8 mouse cellular contexts compared by ENCODE assay signal in genomic region chr13:23551931-23552914, GRCm38 (mm10). TPM values are rescaled to one million over a fixed set of nuclear protein-coding genes. Genes with fewer than 3 reads are reported as not detected.
A peak's percentile ranks its signal among the peaks of the same experiment; 100 is the strongest.
DNase-seq lines count a peak whose midpoint lies in the region; ATAC-seq and TF ChIP-seq lines count a peak whose summit lies in the region.

No protein-coding gene starts in this region.

- peak overlapping the region; percentile 91 for H3K27ac ChIP-seq in heart, embryonic 15.5 days
- peak overlapping the region; percentile 100 for H3K27ac ChIP-seq in MEL (ENCODE audit: control insufficient read depth, low read depth, low read length)
- peak overlapping the region; percentile 84 for H3K27ac ChIP-seq in hindbrain, embryonic 11.5 days (ENCODE audit: low read depth, low read length)
- peak overlapping the region; percentile 90 for H3K27ac ChIP-seq in midbrain, embryonic 11.5 days (ENCODE audit: low read depth, low read length)

- H3K4me2 ChIP-seq in heart, embryonic 15.5 days: peak overlapping the region; percentile 75
- H3K4me2 ChIP-seq in hindbrain, embryonic 11.5 days (replicated peaks; ENCODE audit: low read depth, low read length): peak overlapping the region; percentile 43
- H3K4me2 ChIP-seq in midbrain, embryonic 11.5 days: peak overlapping the region; percentile 51

- intact Hi-C loops in heart, postnatal 14 days (cut with DNase I): no loop called here

- TF ChIP-seq RAD21 in MEL (IDR thresholded peaks at IDR 0.05; ENCODE audit: low read depth, low read length): no peak

- TF ChIP-seq EP300 in MEL (IDR thresholded peaks at IDR 0.05; ENCODE audit: low read depth in 1 of 2, low read length in 2 of 2): no peak

- ATAC-seq in heart, embryonic 15.5 days (replicated peaks; ENCODE audit: insufficient number of reproducible peaks, insufficient read depth, low FRiP score, low read depth): no peak
- no peak for ATAC-seq in hindbrain, embryonic 11.5 days (ENCODE audit: low FRiP score)
- ATAC-seq in midbrain, embryonic 11.5 days (ENCODE audit: low FRiP score): no peak

- no peak for TF ChIP-seq CTCF in MEL (IDR thresholded peaks at IDR 0.05 in 2 of 3, conservative IDR thresholded peaks at IDR 0.05 in 1 of 3; ENCODE audit: control insufficient read depth in 1 of 3, insufficient read depth in 1 of 3, low read depth in 2 of 3, low read length in 3 of 3, poor library complexity in 1 of 3, severe bottlenecking in 1 of 3)

- H3K27me3 ChIP-seq in heart, embryonic 15.5 days: no peaks in the 10 kb centered on the region
- no peaks in the 10 kb centered on the region for H3K27me3 ChIP-seq in MEL (ENCODE audit: control insufficient read depth in 1 of 2, insufficient read depth in 2 of 2, low read length in 2 of 2)
- no peaks in the 10 kb centered on the region for H3K27me3 ChIP-seq in hindbrain, embryonic 11.5 days (ENCODE audit: control insufficient read depth, insufficient read depth, low read length)
- no peaks in the 10 kb centered on the region for H3K27me3 ChIP-seq in midbrain, embryonic 11.5 days (ENCODE audit: control insufficient read depth, insufficient read depth, low read length)

- peaks cover 21% of the 10 kb centered on the region for H3K4me1 ChIP-seq in heart, embryonic 15.5 days (replicated peaks)
- H3K4me1 ChIP-seq in MEL (ENCODE audit: control insufficient read depth in 1 of 2, insufficient read depth in 2 of 2, low read length in 2 of 2): peaks cover 0 to 11% of the 10 kb centered on the region in 2 experiments; a peak in 1 of 4 replicates
- no peaks in the 10 kb centered on the region for H3K4me1 ChIP-seq in hindbrain, embryonic 11.5 days (replicated peaks; ENCODE audit: control insufficient read depth, insufficient read depth, low read length)
- peaks cover 9% of the 10 kb centered on the region for H3K4me1 ChIP-seq in midbrain, embryonic 11.5 days (ENCODE audit: control insufficient read depth, insufficient read depth, low read length)

- no peaks in the 10 kb centered on the region for H3K36me3 ChIP-seq in heart, embryonic 15.5 days
- peaks cover 0 to 43% of the 10 kb centered on the region in 2 experiments; a peak in 2 of 4 replicates for H3K36me3 ChIP-seq in MEL (ENCODE audit: control insufficient read depth in 1 of 2, insufficient read depth in 2 of 2, low read length in 2 of 2)
- H3K36me3 ChIP-seq in hindbrain, embryonic 11.5 days (ENCODE audit: control insufficient read depth, insufficient read depth, low read length): no peaks in the 10 kb centered on the region
- no peaks in the 10 kb centered on the region for H3K36me3 ChIP-seq in midbrain, embryonic 11.5 days (ENCODE audit: control insufficient read depth, insufficient read depth, low read length)

- no peak for DNase-seq in heart, postnatal 14 days
- DNase-seq in MEL (ENCODE audit: low read depth, low spot score): peak; percentile 73
- no peak for DNase-seq in hindbrain, embryonic 11.5 days (ENCODE audit: low spot score)
- DNase-seq in midbrain, embryonic 11.5 days (ENCODE audit: low spot score, missing footprints): peak; percentile 91
- DNase-seq in layer of hippocampus, postnatal 36 days: no peak
- no peak for DNase-seq in testis, postnatal 14 days (ENCODE audit: low spot score)
- DNase-seq in frontal cortex, postnatal 36 days (ENCODE audit: low spot score in 2 of 2): no peak

- H3K4me3 ChIP-seq in heart, embryonic 15.5 days: peak overlapping the region; percentile 53
- peak overlapping the region in 1 of 2 experiments; percentile 35; a peak in 2 of 4 replicates for H3K4me3 ChIP-seq in MEL (ENCODE audit: control insufficient read depth in 1 of 2, insufficient read depth in 1 of 2, low read depth in 2 of 2, low read length in 2 of 2)
- peak overlapping the region; percentile 34; the same call in 1 of the 2 replicates for H3K4me3 ChIP-seq in hindbrain, embryonic 11.5 days (ENCODE audit: low read depth, low read length)
- H3K4me3 ChIP-seq in midbrain, embryonic 11.5 days (ENCODE audit: low read depth, low read length): 0 out of 2 replicates have a peak overlapping the region, but pooled peaks have one; percentile 32

- no peak overlapping the region for H3K9ac ChIP-seq in heart, embryonic 15.5 days
- peak overlapping the region; percentile 85 for H3K9ac ChIP-seq in MEL (ENCODE audit: control insufficient read depth, low read depth, low read length, poor library complexity, severe bottlenecking)
- no peak overlapping the region for H3K9ac ChIP-seq in hindbrain, embryonic 11.5 days (ENCODE audit: low read depth, low read length)
- peak overlapping the region; percentile 47; the same call in 1 of the 2 replicates for H3K9ac ChIP-seq in midbrain, embryonic 11.5 days (ENCODE audit: low read length)

- no peaks in the 10 kb centered on the region for H3K9me3 ChIP-seq in heart, embryonic 15.5 days (replicated peaks)
- no peaks in the 10 kb centered on the region for H3K9me3 ChIP-seq in MEL (replicated peaks; ENCODE audit: insufficient read depth, low read length)
- no peaks in the 10 kb centered on the region for H3K9me3 ChIP-seq in hindbrain, embryonic 11.5 days (ENCODE audit: control insufficient read depth, low read length)
- H3K9me3 ChIP-seq in midbrain, embryonic 11.5 days (ENCODE audit: control insufficient read depth, low read length): no peaks in the 10 kb centered on the region

- TF ChIP-seq POLR2A in MEL (IDR thresholded peaks at IDR 0.05; ENCODE audit: control insufficient read depth in 1 of 2, insufficient read depth in 1 of 2, low read depth in 1 of 2, low read length in 2 of 2, poor library complexity in 1 of 2): no peak

- WGBS in heart, embryonic 15.5 days: 44% methylated on average over 8 of the region's 8 CpGs
- 55% methylated on average over 8 of the region's 8 CpGs for WGBS in hindbrain, embryonic 11.5 days
- 56% methylated on average over 8 of the region's 8 CpGs for WGBS in midbrain, embryonic 11.5 days

- H3K79me2 ChIP-seq in MEL (ENCODE audit: control insufficient read depth, insufficient read depth, low read length, poor library complexity): peaks cover 3% of the 10 kb centered on the region; the same call in 1 of the 2 replicates

TF ChIP-seq in MEL, 35 proteins besides CTCF, POLR2A, EP300 and RAD21 (continues in another document):
- TF ChIP-seq SMC3 (IDR thresholded peaks at IDR 0.05; ENCODE audit: low read depth, low read length): no peak
- TF ChIP-seq POLR2AphosphoS2 (IDR thresholded peaks at IDR 0.05; ENCODE audit: low read length): no peak
- TF ChIP-seq USF1 (IDR thresholded peaks at IDR 0.05; ENCODE audit: low read depth, low read length): no peak
- TF ChIP-seq ZC3H11A (IDR thresholded peaks at IDR 0.05; ENCODE audit: low read depth, low read length): no peak

RNA-seq across cellular contexts. Expression of gene Hist1h4f, which starts 0.8 kb away (rescaled TPM):
- polyA plus RNA-seq in heart, embryonic 15.5 days (2015; fragmentation: Nextera tagmentation; extraction: Ambion mirVana): 0.62 and 0.66 TPM in 2 replicates
- 100 to 1,000 TPM; 106 to 209 TPM for total RNA-seq in heart, postnatal 14 days (2021)
- 3,786 and 4,217 TPM in 2 replicates for total RNA-seq in MEL (2012; rRNA removed)
- 10 to 100 TPM in 1 of 2 experiments, not detected in 1; 14.4 TPM for polyA plus RNA-seq in MEL (2012; ENCODE audit: insufficient read depth in 1 of 2, insufficient read length in 2 of 2, low read depth in 1 of 2, low replicate concordance in 2 of 2, missing spikeins in 1 of 2)
- polyA plus RNA-seq in hindbrain, embryonic 11.5 days (2014; fragmentation: Nextera tagmentation; extraction: Ambion mirVana): 0.56 and 0.80 TPM in 2 replicates
- polyA plus RNA-seq in midbrain, embryonic 11.5 days (2014; fragmentation: Nextera tagmentation; extraction: Ambion mirVana): 0.53 and 0.77 TPM in 2 replicates
- total RNA-seq in layer of hippocampus, postnatal 36 days (2021): 100 to 1,000 TPM; 143 to 156 TPM

RNA-seq across cellular contexts. Expression of gene Hist1h1d, which starts 0.8 kb away (rescaled TPM):
- polyA plus RNA-seq in heart, embryonic 15.5 days (2015; fragmentation: Nextera tagmentation; extraction: Ambion mirVana): 0.18 and 0.23 TPM in 2 replicates
- 10 to 100 TPM in 1 of 2 experiments, 1 to 10 TPM in 1; 5.2 to 11.7 TPM for total RNA-seq in heart, postnatal 14 days (2021)
- total RNA-seq in MEL (2012; rRNA removed): 115 and 134 TPM in 2 replicates
- polyA plus RNA-seq in MEL (2012; ENCODE audit: insufficient read depth in 1 of 2, insufficient read length in 2 of 2, low read depth in 1 of 2, low replicate concordance in 2 of 2, missing spikeins in 1 of 2): under 1 TPM in 1 of 2 experiments, not detected in 1; 0.24 TPM
- 0.56 and 0.57 TPM in 2 replicates for polyA plus RNA-seq in hindbrain, embryonic 11.5 days (2014; fragmentation: Nextera tagmentation; extraction: Ambion mirVana)
- polyA plus RNA-seq in midbrain, embryonic 11.5 days (2014; fragmentation: Nextera tagmentation; extraction: Ambion mirVana): 0.59 and 0.61 TPM in 2 replicates
- 1 to 10 TPM; 4.3 to 6.0 TPM for total RNA-seq in layer of hippocampus, postnatal 36 days (2021)

RNA-seq across cellular contexts. Expression of gene Hist1h3f, which starts 8.4 kb away (rescaled TPM):
- polyA plus RNA-seq in heart, embryonic 15.5 days (2015; fragmentation: Nextera tagmentation; extraction: Ambion mirVana): 0.16 and 0.25 TPM in 2 replicates
- 10 to 100 TPM; 21.6 to 40.3 TPM for total RNA-seq in heart, postnatal 14 days (2021)
- 541 and 709 TPM in 2 replicates for total RNA-seq in MEL (2012; rRNA removed)
- polyA plus RNA-seq in MEL (2012; ENCODE audit: insufficient read depth in 1 of 2, insufficient read length in 2 of 2, low read depth in 1 of 2, low replicate concordance in 2 of 2, missing spikeins in 1 of 2): 1 to 10 TPM in 1 of 2 experiments, not detected in 1; 1.2 TPM
- polyA plus RNA-seq in hindbrain, embryonic 11.5 days (2014; fragmentation: Nextera tagmentation; extraction: Ambion mirVana): 1.0 and 1.1 TPM in 2 replicates
- 1.2 and 1.3 TPM in 2 replicates for polyA plus RNA-seq in midbrain, embryonic 11.5 days (2014; fragmentation: Nextera tagmentation; extraction: Ambion mirVana)
- total RNA-seq in layer of hippocampus, postnatal 36 days (2021): 10 to 100 TPM; 16.2 to 17.4 TPM

RNA-seq across cellular contexts. Expression of gene Hist1h2bh, which starts 9.0 kb away (rescaled TPM):
- 0.61 and 0.74 TPM in 2 replicates for polyA plus RNA-seq in heart, embryonic 15.5 days (2015; fragmentation: Nextera tagmentation; extraction: Ambion mirVana)
- 1 to 10 TPM; 3.7 to 7.4 TPM for total RNA-seq in heart, postnatal 14 days (2021)
- total RNA-seq in MEL (2012; rRNA removed): 275 and 350 TPM in 2 replicates
- polyA plus RNA-seq in MEL (2012; ENCODE audit: insufficient read depth in 1 of 2, insufficient read length in 2 of 2, low read depth in 1 of 2, low replicate concordance in 2 of 2, missing spikeins in 1 of 2): under 1 TPM in 1 of 2 experiments, not detected in 1; 0.70 TPM
- polyA plus RNA-seq in hindbrain, embryonic 11.5 days (2014; fragmentation: Nextera tagmentation; extraction: Ambion mirVana): 0.60 and 0.89 TPM in 2 replicates
- polyA plus RNA-seq in midbrain, embryonic 11.5 days (2014; fragmentation: Nextera tagmentation; extraction: Ambion mirVana): 0.44 and 0.87 TPM in 2 replicates
- 1 to 10 TPM; 1.1 to 1.2 TPM for total RNA-seq in layer of hippocampus, postnatal 36 days (2021)

RNA-seq across cellular contexts. Expression of gene Hist1h3e, which starts 9.9 kb away (rescaled TPM):
- polyA plus RNA-seq in heart, embryonic 15.5 days (2015; fragmentation: Nextera tagmentation; extraction: Ambion mirVana): 1.7 and 2.4 TPM in 2 replicates
- total RNA-seq in heart, postnatal 14 days (2021): 10 to 100 TPM; 49.0 to 79.9 TPM
- total RNA-seq in MEL (2012; rRNA removed): 1,049 and 1,400 TPM in 2 replicates
- 1 to 10 TPM in 1 of 2 experiments, not detected in 1; 4.5 TPM for polyA plus RNA-seq in MEL (2012; ENCODE audit: insufficient read depth in 1 of 2, insufficient read length in 2 of 2, low read depth in 1 of 2, low replicate concordance in 2 of 2, missing spikeins in 1 of 2)
- 6.7 and 6.9 TPM in 2 replicates for polyA plus RNA-seq in hindbrain, embryonic 11.5 days (2014; fragmentation: Nextera tagmentation; extraction: Ambion mirVana)
- polyA plus RNA-seq in midbrain, embryonic 11.5 days (2014; fragmentation: Nextera tagmentation; extraction: Ambion mirVana): 7.2 and 7.4 TPM in 2 replicates
- 10 to 100 TPM; 47.8 to 49.2 TPM for total RNA-seq in layer of hippocampus, postnatal 36 days (2021)

Comparison
In these comparisons a context has a peak if more than half of its experiments do, and no peak if none do; other contexts are left out.
1. H3K9ac ChIP-seq: peak in MEL (single experiment) and midbrain, embryonic 11.5 days (single experiment); none in heart, embryonic 15.5 days (single experiment) and hindbrain, embryonic 11.5 days (single experiment).
2. DNase-seq: peak in MEL (single experiment) and midbrain, embryonic 11.5 days (single experiment); none in heart, postnatal 14 days (0 of 2), hindbrain, embryonic 11.5 days (single experiment), layer of hippocampus, postnatal 36 days (0 of 2), testis, postnatal 14 days (single experiment) and frontal cortex, postnatal 36 days (0 of 2).
3. Peak in every context shown above with its lines, with median percentiles within 50 percentile points of each other: H3K27ac ChIP-seq and H3K4me2 ChIP-seq.